Mouse (Mus musculus): Measurements from ENCODE around the gene Cebpe. TPM values are rescaled to one million over a fixed set of nuclear protein-coding genes. Genes with fewer than 3 reads are reported as not detected.
A peak's percentile ranks its signal among the peaks of the same experiment; 100 is the strongest.

Cebpe gene
- polyA plus RNA-seq, 1 experiment: not detected

- no peaks in the 10 kb centered on the region for H3K4me1 ChIP-seq (ENCODE audit: control insufficient read depth, insufficient read depth, insufficient read length, low read length)
- no peak overlapping the region for H3K4me3 ChIP-seq (ENCODE audit: insufficient read depth, low read depth, low read length)
- no peak overlapping the region for H3K27ac ChIP-seq (replicated peaks; ENCODE audit: low read depth, low read length)
Measured at GRCm38 (mm10) chr14:54735221-54735620, 23.2 kb upstream of the Cebpe start.

GRCm38 (mm10) chr14:54734004-54734403 is 22.0 kb upstream of the Cebpe start:
- Histone ChIP-seq H3K27ac (replicated peaks; ENCODE audit: low read depth, low read length) (no peak overlapping the region), H3K4me3 (ENCODE audit: insufficient read depth, low read depth, low read length) (no peak overlapping the region), H3K4me1 (ENCODE audit: control insufficient read depth, insufficient read depth, insufficient read length, low read length) (no peaks in the 10 kb centered on the region)

GRCm38 (mm10) chr14:54732206-54732605 is 20.2 kb upstream of the Cebpe start:
- H3K4me3 ChIP-seq (ENCODE audit: insufficient read depth, low read depth, low read length): no peak overlapping the region
- H3K4me1 ChIP-seq (ENCODE audit: control insufficient read depth, insufficient read depth, insufficient read length, low read length): no peaks in the 10 kb centered on the region
- no peak overlapping the region for H3K27ac ChIP-seq (replicated peaks; ENCODE audit: low read depth, low read length)

- no peaks in the 10 kb centered on the region for H3K4me1 ChIP-seq (ENCODE audit: control insufficient read depth, insufficient read depth, insufficient read length, low read length)
- no peak overlapping the region for H3K27ac ChIP-seq (replicated peaks; ENCODE audit: low read depth, low read length)
- no peak overlapping the region for H3K4me3 ChIP-seq (ENCODE audit: insufficient read depth, low read depth, low read length)
Measured at GRCm38 (mm10) chr14:54730305-54730704, 18.3 kb upstream of the Cebpe start.

GRCm38 (mm10) chr14:54728823-54729653 is 17.1 kb upstream of the Cebpe start:
- no peak overlapping the region for H3K4me3 ChIP-seq (ENCODE audit: insufficient read depth, low read depth, low read length)
- no peak overlapping the region for H3K27ac ChIP-seq (replicated peaks; ENCODE audit: low read depth, low read length)
- H3K4me1 ChIP-seq (ENCODE audit: control insufficient read depth, insufficient read depth, insufficient read length, low read length): no peaks in the 10 kb centered on the region

- Histone ChIP-seq H3K4me1 (ENCODE audit: control insufficient read depth, insufficient read depth, insufficient read length, low read length) (no peaks in the 10 kb centered on the region), H3K4me3 (ENCODE audit: insufficient read depth, low read depth, low read length) (no peak overlapping the region), H3K27ac (replicated peaks; ENCODE audit: low read depth, low read length) (no peak overlapping the region)
Measured at GRCm38 (mm10) chr14:54727565-54727964, 15.6 kb upstream of the Cebpe start.

- Histone ChIP-seq H3K27ac (replicated peaks; ENCODE audit: low read depth, low read length) (no peak overlapping the region), H3K4me1 (ENCODE audit: control insufficient read depth, insufficient read depth, insufficient read length, low read length) (0 out of 2 replicates have a peak, but pooled peaks cover 2% of the 10 kb centered on the region), H3K4me3 (ENCODE audit: insufficient read depth, low read depth, low read length) (no peak overlapping the region)
Measured at GRCm38 (mm10) chr14:54724049-54724448, 12.1 kb upstream of the Cebpe start.

GRCm38 (mm10) chr14:54721711-54722110 is 9.7 kb upstream of the Cebpe start:
- Histone ChIP-seq H3K27ac (replicated peaks; ENCODE audit: low read depth, low read length) (no peak overlapping the region), H3K4me1 (ENCODE audit: control insufficient read depth, insufficient read depth, insufficient read length, low read length) (0 out of 2 replicates have a peak, but pooled peaks cover 2% of the 10 kb centered on the region), H3K4me3 (ENCODE audit: insufficient read depth, low read depth, low read length) (no peak overlapping the region)

GRCm38 (mm10) chr14:54720654-54721350 is 8.8 kb upstream of the Cebpe start:
- H3K4me3 ChIP-seq (ENCODE audit: insufficient read depth, low read depth, low read length): no peak overlapping the region
- H3K4me1 ChIP-seq (ENCODE audit: control insufficient read depth, insufficient read depth, insufficient read length, low read length): 0 out of 2 replicates have a peak, but pooled peaks cover 2% of the 10 kb centered on the region
- no peak overlapping the region for H3K27ac ChIP-seq (replicated peaks; ENCODE audit: low read depth, low read length)

- Histone ChIP-seq H3K27ac (replicated peaks; ENCODE audit: low read depth, low read length) (no peak overlapping the region), H3K4me3 (ENCODE audit: insufficient read depth, low read depth, low read length) (no peak overlapping the region), H3K4me1 (ENCODE audit: control insufficient read depth, insufficient read depth, insufficient read length, low read length) (0 out of 2 replicates have a peak, but pooled peaks cover 2% of the 10 kb centered on the region)
Measured at GRCm38 (mm10) chr14:54720041-54720440, 8.1 kb upstream of the Cebpe start.

GRCm38 (mm10) chr14:54715402-54715801 is 3.4 kb upstream of the Cebpe start:
- no peak overlapping the region for H3K27ac ChIP-seq (replicated peaks; ENCODE audit: low read depth, low read length)
- no peaks in the 10 kb centered on the region for H3K4me1 ChIP-seq (ENCODE audit: control insufficient read depth, insufficient read depth, insufficient read length, low read length)
- no peak overlapping the region for H3K4me3 ChIP-seq (ENCODE audit: insufficient read depth, low read depth, low read length)

- H3K27ac ChIP-seq (replicated peaks; ENCODE audit: low read depth, low read length): no peak overlapping the region
- peak overlapping the region; percentile 56 for H3K4me3 ChIP-seq (ENCODE audit: insufficient read depth, low read depth, low read length)
- H3K4me1 ChIP-seq (ENCODE audit: control insufficient read depth, insufficient read depth, insufficient read length, low read length): no peaks in the 10 kb centered on the region
Measured at GRCm38 (mm10) chr14:54714617-54715081, 2.7 kb upstream of the Cebpe start.

- no peak overlapping the region for H3K27ac ChIP-seq (replicated peaks; ENCODE audit: low read depth, low read length)
- peak overlapping the region; percentile 56 for H3K4me3 ChIP-seq (ENCODE audit: insufficient read depth, low read depth, low read length)
- H3K4me1 ChIP-seq (ENCODE audit: control insufficient read depth, insufficient read depth, insufficient read length, low read length): no peaks in the 10 kb centered on the region
Measured at GRCm38 (mm10) chr14:54714121-54714520, 2.1 kb upstream of the Cebpe start.

GRCm38 (mm10) chr14:54712861-54713260 is 887 bp upstream of the Cebpe start:
- no peaks in the 10 kb centered on the region for H3K4me1 ChIP-seq (ENCODE audit: control insufficient read depth, insufficient read depth, insufficient read length, low read length)
- H3K27ac ChIP-seq (replicated peaks; ENCODE audit: low read depth, low read length): peak overlapping the region; percentile 60
- no peak overlapping the region for H3K4me3 ChIP-seq (ENCODE audit: insufficient read depth, low read depth, low read length)

- no peak overlapping the region for H3K4me3 ChIP-seq (ENCODE audit: insufficient read depth, low read depth, low read length)
- H3K4me1 ChIP-seq (ENCODE audit: control insufficient read depth, insufficient read depth, insufficient read length, low read length): no peaks in the 10 kb centered on the region
- H3K27ac ChIP-seq (replicated peaks; ENCODE audit: low read depth, low read length): no peak overlapping the region
Measured at GRCm38 (mm10) chr14:54709054-54709453, 2.9 kb downstream of the Cebpe start.
